Mouse (Mus musculus): ENCODE data around the gene Edn2.

Edn2 gene

DNA sequence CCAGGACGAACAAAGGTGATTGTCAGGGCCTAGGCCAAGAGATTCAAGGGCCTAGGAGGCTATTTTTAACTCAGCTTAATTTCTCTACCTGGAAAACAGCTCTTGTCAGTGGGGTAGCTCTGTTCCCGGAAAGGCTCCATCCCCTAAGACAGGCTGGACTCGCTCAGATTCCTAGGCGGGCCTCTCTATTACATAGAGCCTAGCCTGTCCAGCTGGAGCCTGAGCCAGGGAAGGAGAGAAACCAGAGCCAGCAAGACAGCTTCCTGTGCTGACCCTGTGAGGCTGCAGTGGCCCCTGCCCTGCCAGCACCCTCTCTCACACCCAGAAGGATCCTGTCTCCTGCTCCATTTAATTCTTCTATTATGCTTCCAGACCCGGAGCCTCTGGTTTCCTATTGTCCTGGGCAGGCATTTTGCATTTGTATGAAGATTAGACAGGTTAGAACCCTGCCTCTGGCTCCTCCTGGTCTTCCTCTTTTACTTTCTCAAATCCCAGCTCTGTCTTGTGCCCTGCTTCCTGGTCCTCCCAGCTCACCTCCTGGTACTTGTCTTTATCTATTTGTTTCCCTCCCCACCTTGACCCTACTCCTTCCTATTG lies 2.2 kb upstream of the Edn2 start:
- no peak for DNase-seq

DNA sequence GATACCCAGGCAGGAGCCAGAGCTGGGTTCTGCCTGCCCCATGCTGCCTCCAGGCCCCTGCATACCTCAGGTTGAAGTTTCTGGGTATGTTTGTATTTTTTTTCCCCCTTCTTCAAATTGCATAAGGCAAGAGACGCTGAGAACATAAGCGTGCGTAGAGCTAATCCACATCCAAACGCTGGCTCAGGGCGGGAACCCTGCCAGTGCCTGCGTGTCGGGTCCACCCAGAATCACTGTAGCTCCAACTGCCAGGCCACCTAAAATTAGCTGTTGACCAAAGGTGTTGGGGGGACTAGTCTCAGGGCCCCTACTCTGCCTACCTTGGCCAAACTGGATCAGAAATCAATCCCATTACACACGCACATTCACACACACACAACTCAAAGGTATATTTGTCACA lies 1.6 kb downstream of the Edn2 start:
- DNase-seq, result no peak

DNA sequence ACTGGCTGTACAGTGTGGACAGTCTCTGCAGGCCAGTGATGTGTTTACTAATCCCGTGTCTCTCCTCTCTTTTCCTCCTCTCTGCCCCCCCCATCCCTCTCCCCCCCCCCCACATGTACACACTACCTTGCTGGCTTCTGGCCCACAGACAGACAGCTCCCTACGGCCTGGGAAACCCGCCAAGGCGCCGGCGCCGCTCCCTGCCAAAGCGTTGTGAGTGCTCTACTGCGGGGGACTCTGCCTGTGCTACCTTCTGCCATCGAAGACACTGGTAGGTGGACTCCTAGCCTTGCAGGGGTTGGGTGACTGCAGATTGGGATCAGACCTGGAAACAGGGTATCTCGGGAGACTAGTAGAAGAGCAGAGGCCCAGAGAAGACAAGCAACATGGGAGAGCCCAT lies 2.2 kb downstream of the Edn2 start:
- peak; percentile 52 to 72 for DNase-seq

DNA sequence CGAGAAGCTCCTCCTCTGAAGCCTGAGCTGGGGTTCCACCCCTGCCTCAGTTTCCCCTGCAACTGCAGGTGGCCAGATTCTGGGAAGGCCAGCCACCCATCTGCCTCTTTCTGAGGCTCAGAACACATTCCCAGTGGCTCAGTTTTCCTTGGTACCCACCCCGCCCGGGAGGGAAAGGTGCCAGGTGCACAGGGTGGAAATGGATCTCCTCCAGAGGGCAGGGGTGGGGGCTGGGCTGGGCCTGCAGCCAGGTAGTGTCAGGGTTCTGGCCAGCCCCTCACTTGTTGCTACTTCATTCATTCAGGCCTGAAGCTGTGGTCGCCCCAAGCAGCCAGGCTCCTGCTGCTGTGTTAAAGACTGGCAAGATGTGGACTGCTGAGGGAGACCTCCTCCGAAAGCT lies 3.3 kb downstream of the Edn2 start:
- DNase-seq, result no peak

DNA sequence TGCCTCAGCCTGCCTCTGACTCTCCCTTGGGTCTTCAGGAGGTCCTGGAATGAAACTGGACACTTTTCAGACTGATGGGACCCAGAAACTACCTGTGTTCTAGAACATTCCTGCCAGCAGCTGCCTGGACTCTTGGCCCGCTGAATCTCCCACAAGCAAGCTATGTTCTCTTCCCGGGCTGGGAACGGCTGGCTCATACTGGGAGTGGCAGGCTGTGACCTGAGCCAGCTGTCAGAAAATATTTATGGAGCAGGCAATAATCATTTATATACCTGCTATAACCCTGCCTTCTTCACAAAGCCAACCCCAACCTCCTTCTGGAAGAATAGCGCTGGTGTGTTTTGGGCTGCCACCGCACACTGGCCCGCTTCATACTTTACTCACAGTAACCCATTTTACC lies 6.8 kb downstream of the Edn2 start:
- no peak for DNase-seq

DNA sequence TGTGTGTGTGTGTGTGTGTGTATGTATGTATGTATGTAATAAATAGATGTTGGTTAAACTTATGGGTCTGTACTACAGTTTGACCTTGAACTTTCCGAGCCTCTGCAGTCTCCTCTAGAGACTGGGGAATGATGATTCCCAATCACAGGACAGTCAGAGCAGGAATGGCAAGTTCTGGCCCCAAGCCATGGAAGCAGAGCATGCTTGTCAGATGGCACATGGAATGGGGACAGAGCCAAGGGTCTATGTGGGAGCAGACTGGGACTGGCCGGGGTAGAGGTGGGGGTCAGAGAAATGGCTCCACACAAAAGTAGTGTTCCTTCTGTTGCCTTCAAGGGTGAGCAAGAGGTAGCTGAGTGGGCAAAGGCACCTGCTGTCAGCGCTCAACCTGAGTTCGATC lies 7.3 kb downstream of the Edn2 start:
- no peak for DNase-seq

DNA sequence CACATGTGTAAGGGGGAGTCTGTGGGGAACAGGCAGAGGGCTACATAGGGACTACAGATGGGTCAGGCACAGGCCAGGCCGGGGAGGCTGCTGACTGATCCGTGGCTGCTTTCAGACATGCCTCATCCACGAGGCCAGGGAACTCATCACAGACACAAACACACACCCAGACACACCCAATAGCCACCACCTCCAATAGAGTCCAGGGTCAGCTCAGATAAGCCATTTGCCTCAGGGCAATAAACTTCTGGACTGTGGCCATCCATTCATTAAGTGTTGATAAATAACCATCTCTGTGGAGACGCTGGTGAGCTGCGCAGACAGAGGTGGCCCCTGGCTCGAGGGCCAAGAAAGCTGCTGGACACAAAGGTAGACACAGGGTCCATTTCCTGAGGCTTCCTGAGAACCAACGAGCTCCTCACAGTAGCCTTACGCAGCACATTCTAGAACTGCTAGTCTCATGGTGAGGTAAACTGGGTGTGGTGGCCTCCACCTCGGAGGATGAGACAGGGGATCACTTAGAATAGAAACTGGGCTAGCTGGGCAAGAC lies 9.5 kb downstream of the Edn2 start:
- DNase-seq, result no peak

DNA sequence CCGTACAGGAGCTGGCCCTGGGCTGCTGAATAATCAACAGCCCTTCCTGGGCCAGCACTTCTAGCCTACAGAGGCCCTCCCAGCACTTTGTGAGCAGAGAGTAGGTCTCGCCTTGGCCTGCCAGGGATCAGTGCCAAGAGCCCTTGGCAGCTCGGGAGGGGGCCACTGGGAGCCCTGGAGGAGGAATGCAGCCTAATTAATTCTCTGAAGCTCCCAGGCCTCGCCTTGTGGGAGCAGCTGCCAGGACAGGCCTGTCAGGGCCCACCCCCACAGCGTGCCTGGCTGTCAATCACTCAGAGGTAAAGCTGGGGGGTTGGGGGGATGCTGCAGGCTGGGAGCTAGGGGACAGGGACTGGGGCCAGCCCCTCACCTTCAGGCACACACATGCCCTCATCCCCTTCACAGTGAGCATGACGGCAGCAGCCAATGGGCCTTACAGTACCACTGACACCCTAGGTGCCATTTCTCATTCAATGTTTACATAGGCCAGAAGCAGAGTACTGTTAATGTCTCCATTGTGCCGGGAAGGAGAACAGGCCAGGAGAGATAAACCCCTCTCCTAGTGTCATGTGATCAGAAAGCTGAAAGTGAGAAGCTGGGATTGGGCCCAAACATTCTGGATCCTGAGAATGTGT lies 11.2 kb downstream of the Edn2 start:
- peak; percentile 41 to 79 for DNase-seq

DNA sequence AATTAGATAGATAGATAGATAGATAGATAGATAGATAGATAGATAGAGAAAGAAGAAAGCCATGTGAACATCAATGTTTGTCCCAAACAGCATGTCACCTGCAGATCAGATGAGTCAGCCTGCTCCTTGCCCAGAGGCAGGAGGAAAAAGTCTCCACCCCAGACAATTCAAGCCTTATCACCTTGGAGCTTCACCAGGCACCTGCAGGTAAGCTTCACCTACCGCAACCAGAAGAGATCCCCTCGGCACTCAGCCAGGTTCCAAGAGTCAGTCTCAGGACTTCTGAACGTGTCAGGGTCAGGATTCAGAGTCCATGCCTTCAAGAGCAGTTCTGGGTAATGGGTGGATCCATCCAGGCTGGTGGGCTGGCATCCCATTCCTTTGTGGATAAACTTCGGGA lies 18.1 kb downstream of the Edn2 start:
- DNase-seq, result no peak

DNA sequence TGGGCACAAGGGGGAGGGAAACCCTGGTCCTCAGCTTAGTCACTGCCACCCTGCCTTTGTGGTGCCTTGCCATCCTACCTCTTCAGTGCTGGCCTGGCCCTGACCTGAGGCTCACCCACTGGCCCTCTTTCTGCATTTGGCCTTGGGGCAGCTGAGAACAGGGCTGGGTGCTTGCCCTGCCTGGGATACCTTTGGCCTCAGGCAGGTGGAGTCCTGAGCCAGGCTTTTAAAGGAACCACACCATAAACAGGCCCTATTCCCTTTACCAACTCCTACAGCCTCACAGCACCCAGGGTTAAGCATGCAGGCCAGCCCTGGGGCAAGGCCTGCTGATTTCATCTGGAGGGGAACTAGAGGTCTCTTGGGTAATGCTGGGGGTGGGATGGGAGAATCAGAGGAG lies 19.5 kb downstream of the Edn2 start:
- DNase-seq, result no peak

DNA sequence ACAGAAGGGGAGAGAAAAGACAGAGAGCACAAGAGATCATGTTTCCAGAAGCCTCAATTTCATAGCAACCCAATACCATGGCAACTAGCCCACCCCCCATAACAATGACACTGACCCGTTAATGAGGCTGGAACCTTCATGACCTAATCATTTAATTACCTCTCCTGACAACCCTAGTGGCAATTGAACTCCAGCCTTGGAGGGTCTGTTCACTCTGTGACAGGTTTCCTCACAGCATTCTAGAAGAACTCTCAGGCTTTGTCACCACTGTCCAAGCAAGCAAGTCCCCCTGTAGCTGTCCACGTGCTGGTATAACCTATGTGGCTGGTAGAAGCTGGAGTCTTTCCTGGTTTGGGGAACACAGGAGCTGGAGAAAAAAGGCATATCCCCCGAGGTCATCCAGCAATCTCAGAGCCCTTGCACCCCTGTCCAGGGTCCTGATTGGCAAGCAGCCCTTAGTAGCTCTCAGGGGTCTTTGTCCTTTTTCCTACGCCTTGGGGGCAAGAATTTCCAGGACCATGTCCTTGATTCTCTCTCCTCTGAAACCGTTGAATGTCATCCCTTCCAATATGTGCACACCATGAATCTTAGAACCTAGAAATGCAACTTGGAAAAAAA lies 23.5 kb downstream of the Edn2 start:
- DNase-seq, result no peak

DNA sequence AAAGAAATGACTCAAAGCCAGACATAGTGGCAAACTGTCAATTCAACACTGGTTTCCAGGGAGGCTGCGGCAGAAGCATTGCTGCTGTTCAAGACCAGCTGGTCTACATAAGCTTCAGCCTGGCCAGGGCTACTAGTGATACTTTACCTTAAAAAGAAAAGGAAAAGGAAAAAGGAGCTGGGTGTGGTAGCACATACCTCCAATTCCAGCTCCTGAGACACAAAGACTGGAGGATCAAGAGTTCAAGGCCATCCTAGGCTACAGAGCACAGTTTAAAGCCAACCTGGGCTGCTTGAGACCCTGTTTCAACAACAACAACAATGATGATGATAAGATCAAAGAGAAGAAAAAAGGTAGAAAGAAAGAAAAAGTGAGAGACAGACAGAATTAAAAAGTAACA lies 25.4 kb downstream of the Edn2 start:
- DNase-seq, result no peak

DNA sequence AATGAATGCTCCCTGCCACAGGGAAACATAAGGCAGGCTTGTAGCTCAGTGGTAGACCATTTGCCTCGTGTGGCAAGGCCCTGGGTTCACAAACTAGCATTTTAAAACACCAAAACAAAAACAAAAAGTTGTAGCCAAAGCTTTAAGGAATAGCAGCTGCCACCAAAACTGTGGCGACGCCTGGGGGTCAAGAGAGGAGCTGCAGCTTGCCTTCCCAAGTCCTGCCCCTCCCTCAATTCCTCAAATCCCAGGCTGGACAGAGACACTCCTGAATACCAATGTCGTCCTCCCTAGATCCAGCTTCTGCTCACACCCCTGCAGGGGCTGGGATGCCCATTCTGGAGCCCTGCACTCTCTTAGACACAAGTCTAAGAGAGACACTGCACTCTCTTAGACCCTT lies 25.9 kb downstream of the Edn2 start:
- peak in 1 of 2 experiments; percentile 36 for DNase-seq

DNA sequence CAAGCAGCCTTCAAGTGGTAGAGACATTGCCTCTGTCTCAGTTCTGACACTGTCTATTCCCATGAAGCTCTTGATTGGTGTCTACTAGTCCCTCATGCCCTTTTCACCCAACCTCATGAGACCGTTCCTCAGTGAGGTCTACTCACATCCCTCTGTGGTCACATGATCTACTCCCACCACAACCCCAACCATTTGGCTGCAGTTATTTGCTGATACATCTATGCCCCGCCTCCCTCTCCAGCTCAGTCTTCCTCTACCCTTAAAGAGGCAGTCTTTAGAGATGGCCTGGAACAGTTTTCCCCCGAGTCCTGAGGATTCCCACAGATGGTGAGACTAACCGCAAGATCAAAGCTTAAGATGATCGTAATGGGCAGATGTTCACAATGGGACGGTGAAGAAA lies 27.2 kb downstream of the Edn2 start:
- DNase-seq, result no peak

DNA sequence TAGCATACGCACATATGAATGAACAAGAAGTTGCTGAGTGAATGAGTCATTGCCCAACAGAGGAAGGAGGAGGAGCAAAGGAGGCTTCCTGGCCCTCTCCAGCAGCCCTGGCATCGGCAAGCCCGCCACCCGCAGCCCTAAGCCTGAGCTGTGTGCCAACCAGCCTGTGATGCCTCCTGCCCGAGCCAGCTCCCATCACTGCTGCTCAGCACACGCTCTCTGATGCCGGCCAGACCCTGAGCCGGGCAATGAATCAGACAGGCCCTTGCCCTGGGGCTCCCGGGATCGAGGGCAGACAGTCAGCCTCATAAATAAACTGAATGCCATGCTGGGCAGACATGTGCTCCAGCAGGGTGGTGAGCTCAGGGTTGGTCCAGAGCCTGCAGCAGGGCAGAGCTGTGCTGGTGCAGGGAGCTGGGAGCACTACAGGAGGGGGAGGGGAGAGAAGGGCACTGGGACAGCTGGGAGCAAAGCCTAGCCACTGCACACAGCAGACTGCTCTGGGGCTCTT lies 27.7 kb downstream of the Edn2 start:
- DNase-seq, result peak; percentile 19 to 55

DNA sequence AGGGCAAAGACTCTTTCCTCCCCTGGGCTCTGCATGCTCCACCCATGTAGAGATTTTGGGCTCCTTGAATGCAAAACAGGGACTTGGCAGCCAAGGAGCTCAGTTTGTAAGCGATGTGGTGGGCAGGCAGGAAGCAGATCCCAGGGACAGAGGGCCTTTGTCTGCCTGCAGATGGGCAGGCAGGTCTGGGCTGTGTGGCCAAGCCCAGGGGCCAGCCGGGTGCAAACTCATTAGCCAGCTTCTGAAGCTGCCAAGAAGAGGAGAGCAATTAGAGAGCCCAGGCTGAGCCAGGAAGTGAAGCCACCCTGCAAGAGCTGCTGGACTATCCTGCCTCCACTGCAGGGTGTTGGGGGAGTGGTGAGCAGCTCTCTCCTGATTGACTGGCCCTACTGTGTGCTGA lies 28.9 kb downstream of the Edn2 start:
- DNase-seq, result no peak

DNA sequence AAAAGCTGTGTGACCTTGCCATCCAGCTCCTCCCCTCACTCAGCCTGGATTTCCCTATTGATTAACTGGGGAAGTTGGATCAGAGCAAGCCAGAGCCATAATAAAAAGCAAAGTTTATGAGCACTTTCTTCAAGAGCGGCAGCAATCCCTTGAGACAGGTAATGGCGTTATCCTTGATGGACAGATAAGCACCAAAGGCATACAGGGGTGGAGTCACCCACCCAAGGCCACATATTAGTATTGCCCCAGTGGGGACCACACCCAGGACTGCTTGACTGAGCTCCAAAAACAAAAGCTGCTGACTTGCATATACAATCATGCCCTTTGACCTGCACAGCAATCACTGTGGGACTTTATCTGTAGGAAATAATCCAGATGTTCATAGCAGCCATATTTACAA lies 31.0 kb downstream of the Edn2 start:
- DNase-seq, result no peak

DNA sequence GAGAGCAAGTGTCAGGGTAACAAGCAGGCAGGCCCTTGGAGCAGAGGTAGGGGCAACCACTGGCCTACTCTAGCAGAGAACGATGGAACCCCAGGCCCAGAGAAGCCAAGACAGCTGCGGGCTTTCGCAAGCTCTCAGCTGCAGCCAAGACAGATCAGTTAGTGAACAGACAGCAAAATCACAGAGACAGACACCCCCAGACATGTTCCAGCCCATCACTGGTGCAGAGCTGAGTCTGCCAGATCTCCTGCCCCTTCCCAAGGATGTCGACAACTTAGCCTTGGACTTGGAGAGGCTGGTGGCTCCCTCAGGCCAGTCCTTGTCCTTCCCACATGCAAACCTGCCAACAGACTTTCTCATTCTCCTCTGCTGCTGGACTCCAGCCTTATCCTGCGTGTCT lies 33.0 kb downstream of the Edn2 start:
- peak in 1 of 2 experiments; percentile 49 for DNase-seq

DNA sequence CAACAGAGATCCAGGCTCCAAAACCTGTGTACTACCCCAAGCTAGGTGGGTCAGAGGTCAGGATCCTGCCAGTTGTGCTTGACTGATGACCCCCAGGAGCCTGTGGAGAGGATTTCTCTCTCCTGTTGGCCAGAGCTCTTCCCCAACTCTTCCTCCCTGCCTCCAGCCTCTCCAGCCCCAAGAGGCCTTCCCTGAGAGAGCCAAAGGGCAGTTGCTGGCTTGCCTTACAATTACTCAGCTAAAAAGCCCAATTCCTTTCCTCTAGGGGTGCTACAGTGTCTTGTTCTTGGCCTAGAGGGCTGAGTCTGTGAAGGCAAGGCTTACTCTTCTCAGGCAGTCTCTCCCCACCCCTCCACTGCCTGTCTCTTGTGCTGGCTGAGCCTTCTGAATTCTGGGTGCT lies 34.0 kb downstream of the Edn2 start:
- DNase-seq, result no peak

DNA sequence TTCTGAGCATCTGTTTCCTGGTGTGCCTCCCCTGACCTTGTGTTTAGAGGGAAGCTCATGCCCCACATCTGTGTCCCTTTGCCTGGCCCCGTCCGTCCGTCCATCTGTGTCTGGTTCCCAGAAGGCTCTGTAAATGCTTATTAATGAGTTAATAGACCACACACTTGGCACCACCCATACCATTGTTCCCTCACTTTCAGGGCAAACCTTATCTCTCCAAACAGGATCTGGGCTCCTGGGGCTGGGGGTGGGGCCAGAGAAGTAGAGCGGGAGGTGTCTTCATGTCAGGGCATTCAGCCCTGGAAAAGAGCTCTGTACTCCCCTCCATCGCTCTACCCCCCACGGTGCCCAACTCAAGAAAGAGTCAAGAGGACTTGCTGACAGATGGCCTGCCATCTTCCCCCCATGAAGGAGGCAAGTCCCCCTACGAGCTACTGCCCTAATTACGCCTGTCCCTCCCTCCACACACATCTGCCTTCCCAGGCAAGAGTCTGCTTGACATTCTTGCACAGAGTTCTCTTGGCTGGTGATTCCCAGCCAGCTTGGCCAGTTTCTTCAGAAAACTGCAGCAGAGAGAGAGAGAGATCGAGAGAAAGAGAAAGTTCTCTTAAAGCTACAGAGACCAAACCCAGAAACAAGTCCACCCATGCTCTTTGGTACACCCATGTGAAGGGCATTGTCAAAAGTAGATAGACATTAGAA lies 38.3 kb downstream of the Edn2 start:
- peak; percentile 44 to 71 for DNase-seq

DNA sequence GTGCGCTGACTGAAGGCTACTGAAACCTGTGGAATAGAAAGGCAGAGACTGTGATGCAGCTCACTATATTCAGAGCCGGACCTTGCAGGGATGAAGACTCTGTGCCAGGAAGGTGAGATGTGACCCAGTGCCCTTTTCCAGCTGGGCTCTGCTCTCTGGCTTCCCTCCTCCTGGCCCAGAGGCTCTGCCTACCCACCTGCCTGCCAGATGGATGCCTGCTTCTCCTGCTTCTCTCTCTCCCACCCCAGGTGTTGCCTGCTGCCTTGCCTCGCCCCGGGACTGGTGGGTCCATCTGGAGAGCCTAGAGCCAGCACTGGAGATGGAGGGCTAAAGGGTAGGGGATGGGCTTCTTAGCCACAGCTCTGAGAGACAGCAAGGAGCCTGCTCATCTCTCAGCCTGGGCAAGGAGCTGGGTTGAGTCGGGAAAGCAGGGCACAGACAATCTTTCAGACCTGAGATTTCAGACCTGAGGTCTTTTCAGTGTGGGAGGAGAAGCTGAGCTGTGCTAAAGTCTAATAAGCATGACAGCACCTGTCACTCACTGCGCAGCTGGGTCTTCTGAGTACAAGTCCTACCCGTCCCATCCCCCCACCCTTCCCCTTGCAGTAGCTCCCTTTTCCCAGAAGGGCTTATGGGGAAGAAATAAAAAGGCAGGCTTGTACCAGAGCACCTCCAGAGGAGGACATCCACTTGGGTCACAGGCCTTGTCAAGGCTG lies 39.7 kb downstream of the Edn2 start:
- no peak for DNase-seq

DNA sequence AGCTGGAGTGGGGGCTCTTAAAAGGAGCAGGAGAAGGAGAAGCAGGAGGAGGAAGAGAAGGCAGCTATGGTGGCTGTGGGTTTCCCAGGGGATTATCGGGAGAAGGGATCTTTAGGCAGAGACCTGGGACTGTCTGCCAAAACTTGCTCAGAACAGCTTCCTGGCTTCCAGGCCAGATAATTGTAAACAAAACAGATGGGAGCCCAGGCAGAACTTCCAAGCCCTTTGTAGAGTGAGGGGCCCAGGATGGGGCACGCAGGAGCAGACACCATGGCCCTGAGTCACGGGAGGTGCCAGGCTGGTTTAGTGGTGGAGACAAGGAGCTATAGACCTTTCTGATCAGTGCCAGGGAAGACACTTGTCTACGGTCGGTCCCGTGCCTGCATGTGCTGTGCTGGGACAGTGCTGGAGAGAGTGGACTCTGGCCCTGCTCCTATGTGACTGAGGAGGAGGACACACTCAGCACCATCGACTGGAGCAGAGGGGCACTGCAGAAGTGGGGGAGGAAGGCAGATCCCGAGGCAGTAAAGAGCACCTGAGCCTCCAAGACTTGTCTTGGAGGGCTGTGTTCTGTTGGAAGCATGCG lies 43.4 kb downstream of the Edn2 start:
- peak; percentile 38 to 53 for DNase-seq

DNA sequence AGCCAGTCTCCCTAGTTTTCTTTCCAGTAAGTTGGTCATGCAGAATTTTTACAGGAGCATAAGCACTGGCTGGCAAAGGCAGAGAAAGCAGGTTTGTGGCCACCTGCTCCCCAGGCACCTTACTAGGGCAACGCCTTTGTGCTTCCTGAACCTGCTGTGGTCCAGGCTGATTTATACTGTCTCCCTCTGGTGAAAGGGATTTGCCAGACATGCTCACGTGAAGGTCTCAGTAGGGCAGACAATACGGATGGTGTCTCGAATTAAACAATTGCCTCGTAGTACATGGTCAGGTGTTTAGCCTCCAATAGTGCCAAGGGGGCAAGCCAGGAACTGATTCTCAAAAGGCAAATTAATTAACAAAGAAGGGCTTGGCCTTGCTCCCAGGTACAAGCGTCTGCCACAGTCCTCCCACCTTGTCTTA lies 45.5 kb downstream of the Edn2 start:
- no peak for DNase-seq
